Mouse (Mus musculus): ENCODE measurements around the gene Col17a1. TPM values are rescaled to one million over a fixed set of nuclear protein-coding genes. Genes with fewer than 3 reads are reported as not detected.

The Col17a1 gene
- 0.51 and 1.1 TPM in 2 replicates for polyA plus RNA-seq (2015; fragmentation: Nextera tagmentation; extraction: Ambion mirVana)

GRCm38 (mm10) chr19:47691994-47692393, at the start of gene Col17a1:
Gene Col17a1, minus strand, starts transcription at chr19:47692094.
- ATAC-seq (ENCODE audit: extremely low read depth, insufficient number of reproducible peaks, low FRiP score, low TSS enrichment) = no peak
- no peak within 1 kb of the TSS for H3K4me2 ChIP-seq
- no peaks in the 10 kb centered on the region for H3K4me1 ChIP-seq
- no peak within 1 kb of the TSS for H3K4me3 ChIP-seq
- no peaks in the 10 kb centered on the region for H3K36me3 ChIP-seq
- H3K27me3 ChIP-seq (replicated peaks) = peaks cover 5% of the 10 kb centered on the region; the same call in 1 of the 2 replicates
- H3K9ac ChIP-seq = no peak within 1 kb of the TSS
- H3K27ac ChIP-seq (replicated peaks) = no peak within 1 kb of the TSS
- WGBS = 65% methylated on average over 6 of the region's 6 CpGs
- H3K9me3 ChIP-seq = no peaks in the 10 kb centered on the region

GRCm38 (mm10) chr19:47731931-47732330, 40.0 kb upstream of the Col17a1 start:
- ATAC-seq (ENCODE audit: extremely low read depth, insufficient number of reproducible peaks, low FRiP score, low TSS enrichment) = no peak
- Histone ChIP-seq H3K36me3 (peaks cover 43% of the 10 kb centered on the region), H3K9ac (peak overlapping the region; percentile 89), H3K27ac (replicated peaks) (peak overlapping the region; percentile 99), H3K4me1 (peaks cover 53% of the 10 kb centered on the region), H3K4me2 (peak overlapping the region; percentile 79), H3K4me3 (peak overlapping the region; percentile 71), H3K27me3 (replicated peaks) (no peaks in the 10 kb centered on the region), H3K9me3 (no peaks in the 10 kb centered on the region)
- 6% methylated on average over 13 of the region's 15 CpGs for WGBS

- Histone ChIP-seq H3K4me3 (peak within 1 kb of the TSS; percentile 71), H3K9ac (peak within 1 kb of the TSS; percentile 89), H3K27me3 (replicated peaks) (no peaks in the 10 kb centered on the region), H3K36me3 (peaks cover 37% of the 10 kb centered on the region), H3K4me1 (peaks cover 49% of the 10 kb centered on the region), H3K27ac (replicated peaks) (peak within 1 kb of the TSS; percentile 99), H3K9me3 (no peaks in the 10 kb centered on the region), H3K4me2 (peak within 1 kb of the TSS; percentile 79)
- ATAC-seq (ENCODE audit: extremely low read depth, insufficient number of reproducible peaks, low FRiP score, low TSS enrichment) = peak; percentile 96
- WGBS = under 1% methylated on average over 70 of the region's 72 CpGs
These were observed 39.4 kb upstream of the Col17a1 start, which contains the start of gene Sfr1 for GRCm38 (mm10) chr19:47731071-47731881. Gene Sfr1, plus strand, starts transcription at chr19:47731682.

GRCm38 (mm10) chr19:47730691-47731070, 38.8 kb upstream of the Col17a1 start:
- Histone ChIP-seq H3K36me3 (peaks cover 32% of the 10 kb centered on the region), H3K9me3 (no peaks in the 10 kb centered on the region), H3K27ac (replicated peaks) (peak overlapping the region; percentile 99), H3K27me3 (replicated peaks) (no peaks in the 10 kb centered on the region), H3K4me2 (peak overlapping the region; percentile 79), H3K4me1 (peaks cover 43% of the 10 kb centered on the region), H3K4me3 (peak overlapping the region; percentile 71), H3K9ac (peak overlapping the region; percentile 85)
- ATAC-seq (ENCODE audit: extremely low read depth, insufficient number of reproducible peaks, low FRiP score, low TSS enrichment) = peak; percentile 53; the same call in 1 of the 2 replicates
- under 1% methylated on average over 12 of the region's 12 CpGs for WGBS

- Histone ChIP-seq H3K27ac (replicated peaks) (no peak overlapping the region), H3K36me3 (no peaks in the 10 kb centered on the region), H3K9me3 (no peaks in the 10 kb centered on the region), H3K4me1 (peaks cover 22% of the 10 kb centered on the region), H3K9ac (no peak overlapping the region), H3K27me3 (replicated peaks) (no peaks in the 10 kb centered on the region), H3K4me3 (no peak overlapping the region), H3K4me2 (no peak overlapping the region)
- no peak for ATAC-seq (ENCODE audit: extremely low read depth, insufficient number of reproducible peaks, low FRiP score, low TSS enrichment)
- WGBS = 67% methylated on average over 7 of the region's 7 CpGs
These were observed 33.8 kb upstream of the Col17a1 start for GRCm38 (mm10) chr19:47725643-47726140.

- Histone ChIP-seq H3K27me3 (replicated peaks) (no peaks in the 10 kb centered on the region), H3K9ac (no peak overlapping the region), H3K4me2 (no peak overlapping the region), H3K27ac (replicated peaks) (no peak overlapping the region), H3K4me1 (peaks cover 14% of the 10 kb centered on the region), H3K4me3 (no peak overlapping the region), H3K36me3 (no peaks in the 10 kb centered on the region), H3K9me3 (no peaks in the 10 kb centered on the region)
- WGBS = 58% methylated on average over 4 of the region's 4 CpGs
- no peak for ATAC-seq (ENCODE audit: extremely low read depth, insufficient number of reproducible peaks, low FRiP score, low TSS enrichment)
These were observed 33.0 kb upstream of the Col17a1 start for GRCm38 (mm10) chr19:47724903-47725302.

GRCm38 (mm10) chr19:47722471-47722870, 30.6 kb upstream of the Col17a1 start:
- Histone ChIP-seq H3K9me3 (no peaks in the 10 kb centered on the region), H3K4me3 (no peak overlapping the region), H3K27me3 (replicated peaks) (no peaks in the 10 kb centered on the region), H3K9ac (0 out of 2 replicates have a peak overlapping the region, but pooled peaks have one; percentile 24), H3K36me3 (no peaks in the 10 kb centered on the region), H3K27ac (replicated peaks) (no peak overlapping the region), H3K4me2 (no peak overlapping the region), H3K4me1 (peaks cover 6% of the 10 kb centered on the region; the same call in 1 of the 2 replicates)
- ATAC-seq (ENCODE audit: extremely low read depth, insufficient number of reproducible peaks, low FRiP score, low TSS enrichment) = no peak
- 20% methylated on average over 6 of the region's 6 CpGs for WGBS

- H3K4me2 ChIP-seq = no peak overlapping the region
- ATAC-seq (ENCODE audit: extremely low read depth, insufficient number of reproducible peaks, low FRiP score, low TSS enrichment) = no peak
- no peak overlapping the region for H3K27ac ChIP-seq (replicated peaks)
- no peaks in the 10 kb centered on the region for H3K27me3 ChIP-seq (replicated peaks)
- no peak overlapping the region for H3K9ac ChIP-seq
- H3K4me3 ChIP-seq = no peak overlapping the region
- H3K36me3 ChIP-seq = no peaks in the 10 kb centered on the region
- 74% methylated on average over 3 of the region's 3 CpGs for WGBS
- peaks cover 3% of the 10 kb centered on the region; the same call in 1 of the 2 replicates for H3K9me3 ChIP-seq
- H3K4me1 ChIP-seq = peaks cover 6% of the 10 kb centered on the region; the same call in 1 of the 2 replicates
These were observed 27.3 kb upstream of the Col17a1 start for GRCm38 (mm10) chr19:47719147-47719546.

GRCm38 (mm10) chr19:47716144-47716543, 24.2 kb upstream of the Col17a1 start:
- ATAC-seq (ENCODE audit: extremely low read depth, insufficient number of reproducible peaks, low FRiP score, low TSS enrichment) = no peak
- WGBS = 55% methylated on average over 2 of the region's 2 CpGs

GRCm38 (mm10) chr19:47713457-47713856, 21.6 kb upstream of the Col17a1 start:
- WGBS = 65% methylated on average over 9 of the region's 9 CpGs
- H3K27me3 ChIP-seq (replicated peaks) = no peaks in the 10 kb centered on the region

More at GRCm38 (mm10) chr19:47716144-47716543, 24.2 kb upstream of the Col17a1 start:
- Histone ChIP-seq H3K9ac (no peak overlapping the region), H3K9me3 (peaks cover 3% of the 10 kb centered on the region; the same call in 1 of the 2 replicates), H3K27me3 (replicated peaks) (no peaks in the 10 kb centered on the region), H3K27ac (replicated peaks) (no peak overlapping the region), H3K4me2 (no peak overlapping the region), H3K36me3 (no peaks in the 10 kb centered on the region), H3K4me3 (no peak overlapping the region), H3K4me1 (no peaks in the 10 kb centered on the region)

GRCm38 (mm10) chr19:47710376-47710775, 18.5 kb upstream of the Col17a1 start:
- no peak overlapping the region for H3K4me3 ChIP-seq
- 69% methylated on average over 4 of the region's 4 CpGs for WGBS
- H3K9me3 ChIP-seq = no peaks in the 10 kb centered on the region
- no peak overlapping the region for H3K27ac ChIP-seq (replicated peaks)
- no peak for ATAC-seq (ENCODE audit: extremely low read depth, insufficient number of reproducible peaks, low FRiP score, low TSS enrichment)
- no peak overlapping the region for H3K9ac ChIP-seq
- H3K4me1 ChIP-seq = no peaks in the 10 kb centered on the region
- H3K27me3 ChIP-seq (replicated peaks) = no peaks in the 10 kb centered on the region
- no peak overlapping the region for H3K4me2 ChIP-seq
- no peaks in the 10 kb centered on the region for H3K36me3 ChIP-seq

More at GRCm38 (mm10) chr19:47713457-47713856, 21.6 kb upstream of the Col17a1 start:
- Histone ChIP-seq H3K9ac (no peak overlapping the region), H3K4me2 (no peak overlapping the region), H3K36me3 (no peaks in the 10 kb centered on the region), H3K9me3 (peaks cover 3% of the 10 kb centered on the region; the same call in 1 of the 2 replicates), H3K27ac (replicated peaks) (no peak overlapping the region), H3K4me3 (no peak overlapping the region), H3K4me1 (no peaks in the 10 kb centered on the region)
- ATAC-seq (ENCODE audit: extremely low read depth, insufficient number of reproducible peaks, low FRiP score, low TSS enrichment) = no peak

All from heart, embryonic 13.5 days (tissue).